Mouse (Mus musculus) cortical plate, adult 2 months (tissue): ENCODE measurements around the gene Kncn. TPM values are rescaled to one million over a fixed set of nuclear protein-coding genes. Genes with fewer than 3 reads are reported as not detected.

Experiments used
- H3K27ac ChIP-seq: fragments of 200-500 bp; 2 replicates; pipeline ENCODE4 v1.5.1; 2012; ENCODE audit warnings: low read length, control low read depth, inconsistent platforms; ENCODE audit not compliant: insufficient read depth
- H3K4me1 ChIP-seq: fragments of 200-500 bp; 2 replicates; pipeline ENCODE4 v1.6.1; 2011; ENCODE audit warnings: low read length; ENCODE audit not compliant: control insufficient read depth, insufficient read depth
- H3K4me3 ChIP-seq: fragments of 200-500 bp; 2 replicates; pipeline ENCODE4 v1.5.1; 2011; ENCODE audit warnings: mild to moderate bottlenecking, low read length, control low read depth; ENCODE audit not compliant: insufficient read depth
- CTCF ChIP-seq: fragments of 200-500 bp; IDR thresholded peaks from 2 replicates; pipeline ENCODE4 v1.5.1; 2011; ENCODE audit warnings: mild to moderate bottlenecking, control low read depth, low read length; ENCODE audit not compliant: insufficient read depth; ENCODE audit errors: extremely low read depth
- POLR2A ChIP-seq: fragments of 200-500 bp; IDR thresholded peaks from 2 replicates; pipeline ENCODE4 v1.6.1; 2011; ENCODE audit warnings: mild to moderate bottlenecking, low read length, control low read depth; ENCODE audit not compliant: insufficient read depth; ENCODE audit errors: extremely low read depth
- polyA plus RNA-seq: library from polyadenylated mRNA; depleted of rRNA; stranded (reverse); fragments of >200 nt; gene quantifications from 2 replicates; pipeline ENCODE4 v1.2.3, GENCODE M21; 2012; rRNA removed

Gene Kncn
- polyA plus RNA-seq = 0.06 and 0.21 TPM in 2 replicates

- Histone ChIP-seq H3K4me1 (peaks cover 4% of the 10 kb centered on the region; the same call in 1 of the 2 replicates), H3K4me3 (no peak within 1 kb of the TSS), H3K27ac (no peak within 1 kb of the TSS)
- no peak for TF ChIP-seq CTCF
- no peak for TF ChIP-seq POLR2A
These were observed at the start of gene Kncn for GRCm38 (mm10) chr4:115884022-115884421. Gene Kncn, plus strand, starts transcription at chr4:115884400.

DNA sequence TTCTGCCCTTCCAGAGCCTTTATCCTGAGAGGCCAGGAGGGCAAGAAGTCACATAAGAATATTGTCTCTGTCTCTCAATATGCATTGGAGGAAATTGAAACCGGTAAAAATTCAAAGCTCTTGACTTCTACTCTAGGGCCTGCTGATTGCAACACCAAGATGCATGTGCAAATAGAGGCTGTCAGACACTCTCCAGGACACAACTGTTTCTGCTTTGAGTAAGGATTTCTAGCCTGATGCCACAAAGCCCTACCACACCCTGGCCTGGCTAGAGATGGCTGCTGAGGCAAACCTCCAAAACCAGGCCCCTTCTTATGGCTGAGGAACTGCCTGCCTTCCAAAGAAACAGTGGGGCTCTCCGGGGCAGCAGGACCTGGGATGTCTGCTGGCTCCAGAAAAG is 48.6 kb upstream of the Kncn start:
- TF ChIP-seq POLR2A (no peak), CTCF (no peak)
- Histone ChIP-seq H3K4me3 (no peak overlapping the region), H3K27ac (no peak overlapping the region)

GRCm38 (mm10) chr4:115838196-115838595 is 46.0 kb upstream of the Kncn start:
- Histone ChIP-seq H3K4me3 (no peak overlapping the region), H3K27ac (no peak overlapping the region), H3K4me1 (no peaks in the 10 kb centered on the region)
- TF ChIP-seq CTCF (no peak), POLR2A (no peak)

More for the DNA sequence above, 48.6 kb upstream of the Kncn start:
- no peaks in the 10 kb centered on the region for H3K4me1 ChIP-seq

DNA sequence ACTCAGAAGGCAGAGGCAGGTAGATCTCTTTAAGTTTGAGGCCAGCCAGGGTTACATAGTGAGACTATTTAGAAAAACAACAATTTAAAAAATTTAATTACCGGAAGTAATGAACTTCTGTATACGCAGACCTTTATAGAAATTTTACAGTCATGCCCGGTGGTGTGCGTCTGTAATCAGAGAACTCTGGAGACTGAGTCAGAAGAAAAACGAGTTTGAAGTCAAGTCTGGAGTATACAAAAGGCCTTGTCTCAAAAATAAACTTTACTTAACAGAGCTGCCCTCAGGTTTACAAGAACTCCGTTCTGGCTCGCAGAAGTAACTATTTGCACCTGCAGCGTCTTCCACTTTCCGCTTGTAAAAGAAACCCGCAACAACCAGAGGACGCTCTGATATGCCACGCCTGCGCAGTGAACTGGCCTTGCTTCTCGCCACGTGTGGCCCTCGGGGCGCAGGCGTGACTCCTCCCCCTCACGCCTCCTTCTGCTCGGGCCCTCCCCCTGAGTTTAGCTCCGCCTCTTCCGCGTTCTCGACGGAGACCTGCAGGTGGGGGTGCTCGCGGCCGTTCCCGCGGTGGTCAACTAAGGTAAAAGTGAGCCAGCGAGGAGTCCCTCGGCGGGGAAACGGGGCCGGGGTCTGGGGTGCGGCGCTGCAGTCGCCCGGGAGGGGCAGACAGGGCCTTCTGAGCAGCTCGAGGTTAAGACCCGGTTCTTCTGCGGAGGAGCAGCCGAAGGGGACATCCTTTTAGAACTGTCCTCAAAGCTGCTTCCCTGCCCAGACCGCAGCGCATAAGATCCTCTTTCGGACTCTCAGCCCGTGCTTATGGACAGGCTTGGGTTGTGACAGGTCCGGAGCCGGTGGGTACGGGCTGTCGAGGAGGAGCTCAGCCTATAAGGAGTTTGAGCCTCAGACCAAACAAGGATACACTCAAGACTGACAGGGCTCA is 45.2 kb upstream of the Kncn start, which contains the start of gene Mknk1:
Mknk1 (plus strand) TSS at position 503 of the 946 bp plus-strand sequence.
- no peak within 1 kb of the TSS for H3K27ac ChIP-seq
- TF ChIP-seq CTCF (no peak), POLR2A (peak; percentile 70)
- peak within 1 kb of the TSS; percentile 76 for H3K4me3 ChIP-seq
- no peaks in the 10 kb centered on the region for H3K4me1 ChIP-seq

GRCm38 (mm10) chr4:115839956-115840355 is 44.2 kb upstream of the Kncn start:
- H3K27ac ChIP-seq = no peak overlapping the region
- peak overlapping the region; percentile 76; the same call in 1 of the 2 replicates for H3K4me3 ChIP-seq
- TF ChIP-seq POLR2A = no peak
- TF ChIP-seq CTCF = no peak
- no peaks in the 10 kb centered on the region for H3K4me1 ChIP-seq

GRCm38 (mm10) chr4:115840842-115841241 is 43.4 kb upstream of the Kncn start:
- H3K27ac ChIP-seq = no peak overlapping the region
- no peaks in the 10 kb centered on the region for H3K4me1 ChIP-seq
- no peak overlapping the region for H3K4me3 ChIP-seq
- TF ChIP-seq CTCF = no peak
- no peak for TF ChIP-seq POLR2A

GRCm38 (mm10) chr4:115846656-115847055 is 37.5 kb upstream of the Kncn start:
- TF ChIP-seq POLR2A = no peak
- TF ChIP-seq CTCF = no peak
- H3K27ac ChIP-seq = 0 out of 2 replicates have a peak overlapping the region, but pooled peaks have one; percentile 5
- H3K4me3 ChIP-seq = no peak overlapping the region
- peaks cover 6% of the 10 kb centered on the region for H3K4me1 ChIP-seq

- Histone ChIP-seq H3K4me3 (no peak overlapping the region), H3K27ac (peak overlapping the region; percentile 80), H3K4me1 (peaks cover 6% of the 10 kb centered on the region)
- TF ChIP-seq CTCF (0 out of 2 replicates have a peak, but pooled peaks have one; percentile 12), POLR2A (no peak)
These were observed 36.8 kb upstream of the Kncn start for GRCm38 (mm10) chr4:115847377-115847776.

DNA sequence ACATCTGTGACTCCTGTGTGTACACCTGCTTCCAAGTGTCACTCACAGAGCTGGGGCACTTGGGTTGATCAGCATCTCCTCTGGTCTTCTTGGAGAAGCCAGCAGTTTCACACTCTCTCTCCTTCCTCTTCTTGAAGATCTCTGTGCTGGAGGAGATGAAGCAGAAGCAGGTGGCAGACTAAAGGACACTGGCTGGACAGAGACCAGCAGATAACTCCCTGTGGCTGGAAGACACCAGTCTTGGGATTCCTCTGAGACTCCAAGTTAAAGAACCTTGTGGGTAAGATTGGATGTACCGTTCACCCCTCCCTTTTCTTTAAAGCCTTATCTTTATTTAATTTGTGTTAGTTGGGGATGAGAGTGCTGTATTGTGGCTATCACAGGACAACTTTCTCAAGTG is 36.1 kb upstream of the Kncn start:
- Histone ChIP-seq H3K27ac (0 out of 2 replicates have a peak overlapping the region, but pooled peaks have one; percentile 80), H3K4me3 (no peak overlapping the region), H3K4me1 (peaks cover 6% of the 10 kb centered on the region)
- TF ChIP-seq CTCF (no peak), POLR2A (no peak)
